Comparison of ENCODE assay signal across 8 mouse cellular contexts in the genomic region with DNA sequence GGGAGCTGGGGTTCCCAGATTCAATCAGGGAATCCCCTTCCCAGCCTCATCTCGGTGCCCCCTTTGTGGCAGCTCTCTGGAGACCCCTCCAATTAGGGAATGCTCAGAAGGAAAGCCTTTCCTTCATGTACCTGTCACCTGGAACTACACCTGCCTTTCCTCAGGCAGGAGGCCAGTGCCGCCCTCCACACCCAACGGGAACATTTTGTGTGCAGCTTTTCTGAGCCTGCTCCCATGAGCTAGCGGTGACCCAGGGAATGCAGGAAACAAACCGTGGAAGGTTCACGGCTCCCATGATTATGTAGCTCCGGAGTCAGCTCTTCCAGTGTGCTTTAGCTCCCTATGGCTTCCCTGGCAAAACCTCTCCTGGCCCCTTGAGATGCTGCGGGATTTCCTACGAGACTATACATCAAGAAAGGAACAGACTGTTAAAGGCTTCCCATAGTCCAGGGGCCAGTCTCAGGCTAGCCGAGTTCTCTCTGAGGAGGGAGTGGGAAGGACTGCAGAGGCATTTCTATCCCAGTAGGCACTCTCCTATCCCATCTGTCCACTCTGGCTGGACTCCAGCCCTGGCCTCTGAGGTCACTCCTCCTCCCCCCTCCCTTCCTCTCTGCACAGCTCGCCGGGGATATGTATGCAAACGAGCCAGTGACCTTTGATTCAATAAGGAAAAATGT. TPM values are rescaled to one million over a fixed set of nuclear protein-coding genes. Genes with fewer than 3 reads are reported as not detected.
DNase-seq lines count a peak whose midpoint lies in the region.

No protein-coding gene starts in this region.

- DNase-seq in ovary, postnatal 36 days (ENCODE audit: low spot score): peak; percentile 61
- no peak for DNase-seq in ovary, postnatal 10 days (ENCODE audit: low spot score)
- peak; percentile 83 for DNase-seq in gastrocnemius, postnatal 10 days
- peak; percentile 53 for DNase-seq in kidney, adult 9 months
- peak; percentile 37 for DNase-seq in lung, postnatal 25 days (ENCODE audit: low spot score)
- no peak for DNase-seq in urinary bladder, postnatal 25 days (ENCODE audit: low spot score)
- no peak for DNase-seq in left cerebral cortex, adult 8-10 months (ENCODE audit: low spot score in 2 of 2)
- no peak for DNase-seq in spleen, adult 12 weeks (ENCODE audit: low spot score)

RNA-seq across cellular contexts. Expression of a gene that starts 5.0 kb away (rescaled TPM):
- 100 to 1,000 TPM; 196 to 209 TPM for total RNA-seq in gastrocnemius, postnatal 10 days (2021)
- total RNA-seq in left cerebral cortex, adult 8-10 months (2022): 100 to 1,000 TPM; 177 to 190 (median 187) TPM

RNA-seq across cellular contexts. Expression of a gene that starts 10.0 kb away (rescaled TPM):
- 1,000 to 10,000 TPM; 1,482 to 1,503 TPM for total RNA-seq in gastrocnemius, postnatal 10 days (2021)
- 1 to 10 TPM in 3 of 4 experiments, under 1 TPM in 1; 0.89 to 2.9 (median 1.8) TPM for total RNA-seq in left cerebral cortex, adult 8-10 months (2022)

RNA-seq across cellular contexts. Expression of a gene that starts 52.3 kb away (rescaled TPM):
- 10 to 100 TPM; 51.0 to 53.8 TPM for total RNA-seq in gastrocnemius, postnatal 10 days (2021)
- 10 to 100 TPM; 56.5 to 63.2 (median 59.7) TPM for total RNA-seq in left cerebral cortex, adult 8-10 months (2022)

Comparison
In these comparisons a context has a peak if more than half of its experiments do, and no peak if none do; other contexts are left out.
1. DNase-seq: peak in ovary, postnatal 36 days (single experiment), gastrocnemius, postnatal 10 days (single experiment), kidney, adult 9 months (single experiment) and lung, postnatal 25 days (single experiment); none in ovary, postnatal 10 days (single experiment), urinary bladder, postnatal 25 days (single experiment), left cerebral cortex, adult 8-10 months (0 of 2) and spleen, adult 12 weeks (single experiment).
2. RNA of a gene that starts 10.0 kb away (total RNA-seq): 1,482 to 1,503 TPM in gastrocnemius, postnatal 10 days; 0.89 to 2.9 TPM in left cerebral cortex, adult 8-10 months; every median in the first group is over 100 times any median in the second.